Mouse (Mus musculus) ES-E14 (cell line): ENCODE measurements around the gene Zfp219. TPM values are rescaled to one million over a fixed set of nuclear protein-coding genes. Genes with fewer than 3 reads are reported as not detected.

ENCODE experiments used
- DNase-seq: peaks from one replicate; pipeline ENCODE4 v3.0.0-alpha.2; 2013; ENCODE audit warnings: low read depth, low spot score
- H3K27ac ChIP-seq: 2 replicates; pipeline ENCODE4 v1.5.1; 2012; ENCODE audit warnings: low read depth, mild to moderate bottlenecking, low read length, moderate library complexity, mixed read lengths; ENCODE audit not compliant: poor library complexity, insufficient read depth, severe bottlenecking
- H3K36me3 ChIP-seq: 2 replicates; pipeline ENCODE4 v1.6.1; 2012; ENCODE audit warnings: mild to moderate bottlenecking, low read length, moderate library complexity, mixed read lengths; ENCODE audit not compliant: control insufficient read depth, poor library complexity, insufficient read depth, severe bottlenecking
- H3K4me1 ChIP-seq, 2 experiments: fragments of 150-350 bp in 1 of 2; sonication (generic) in 1 of 2; 2 replicates each; pipeline ENCODE4 v1.6.1; 2012; ENCODE audit warnings: low read length in 2 of 2, mild to moderate bottlenecking in 1 of 2, mixed read lengths in 1 of 2; ENCODE audit not compliant: control insufficient read depth in 2 of 2, insufficient read depth in 2 of 2, poor library complexity in 1 of 2
- H3K4me3 ChIP-seq, 2 experiments: fragments of 150-350 bp in 1 of 2; sonication (generic) in 1 of 2; 2 replicates each; pipeline ENCODE4 v1.5.1; 2012; ENCODE audit warnings: low read length in 2 of 2, low read depth in 1 of 2, mild to moderate bottlenecking in 1 of 2, mixed read lengths in 1 of 2; ENCODE audit not compliant: insufficient read depth in 1 of 2, poor library complexity in 1 of 2, severe bottlenecking in 1 of 2
- H3K9ac ChIP-seq: 2 replicates; pipeline ENCODE4 v1.6.1; 2012; ENCODE audit warnings: low read depth, mild to moderate bottlenecking, low read length, mixed read lengths; ENCODE audit not compliant: poor library complexity, insufficient read depth, severe bottlenecking
- H3K9me3 ChIP-seq: fragments of 150-350 bp; sonication (generic); 2 replicates; pipeline ENCODE4 v1.6.1; 2012; ENCODE audit warnings: low read depth, mild to moderate bottlenecking, low read length; ENCODE audit not compliant: control insufficient read depth, insufficient read depth
- CHD2 ChIP-seq: IDR thresholded peaks from 2 replicates; pipeline ENCODE4 v1.6.1; 2014; ENCODE audit warnings: mild to moderate bottlenecking, low read depth, low read length, inconsistent platforms
- HCFC1 ChIP-seq: IDR thresholded peaks from 2 replicates; pipeline ENCODE4 v1.6.1; 2012; ENCODE audit warnings: low read length, inconsistent platforms, borderline replicate concordance; ENCODE audit not compliant: insufficient read depth
- MAFK ChIP-seq: IDR thresholded peaks from 2 replicates; pipeline ENCODE4 v1.6.1; 2014; ENCODE audit warnings: mild to moderate bottlenecking, low read depth, low read length, inconsistent platforms; ENCODE audit not compliant: insufficient read depth
- ZC3H11A ChIP-seq: IDR thresholded peaks from 2 replicates; pipeline ENCODE4 v1.6.1; 2012; ENCODE audit warnings: low read depth, mild to moderate bottlenecking, inconsistent platforms, low read length, borderline replicate concordance
- ZNF384 ChIP-seq: IDR thresholded peaks from 2 replicates; pipeline ENCODE4 v1.6.1; 2012; ENCODE audit warnings: low read depth, low read length, inconsistent platforms
- in situ Hi-C, 2 experiments: fragments of 600-800 bp; cut with MboI; formaldehyde crosslinking; loops; one replicate each; pipeline ENCODE4 v1.15.1; 2025; ENCODE audit warnings: low sequenced_read_pairs in 2 of 2, inconsistent platforms in 1 of 2; ENCODE audit not compliant: unreplicated experiment in 2 of 2
- total RNA-seq: library from RNA; depleted of rRNA; stranded (reverse); fragments of 300-350 nt; gene quantifications from 2 replicates; pipeline ENCODE4 v1.2.3, GENCODE M21; 2012

Gene Zfp219
- total RNA-seq, 1 experiment = 59.5 TPM

- no peak within 1 kb of the TSS for H3K27ac ChIP-seq
- H3K9me3 ChIP-seq = no peaks in the 10 kb centered on the region
- peak within 1 kb of the TSS; percentile 45 for H3K9ac ChIP-seq
- DNase-seq = no peak
- H3K36me3 ChIP-seq = no peaks in the 10 kb centered on the region
- TF ChIP-seq MAFK = no peak
- no peak for TF ChIP-seq ZC3H11A
- no peak for TF ChIP-seq ZNF384
- no peak for TF ChIP-seq CHD2
- TF ChIP-seq HCFC1 = no peak
- in situ Hi-C loops = no loop called here
- peak within 1 kb of the TSS; percentile 73 to 74 for H3K4me3 ChIP-seq
- H3K4me1 ChIP-seq = peaks cover 0 to 6% of the 10 kb centered on the region in 2 experiments; a peak in 2 of 4 replicates
These were observed 36.0 kb downstream of the Zfp219 start, which contains the start of gene Arhgef40 for GRCm38 (mm10) chr14:51984247-51985231. Arhgef40 (plus strand) TSS chr14:51984719.

- in situ Hi-C loops = no loop called here
- Histone ChIP-seq H3K36me3 (no peaks in the 10 kb centered on the region), H3K27ac (no peak overlapping the region), H3K4me1 (peaks cover 0 to 6% of the 10 kb centered on the region in 2 experiments; a peak in 2 of 4 replicates), H3K9me3 (no peaks in the 10 kb centered on the region), H3K9ac (no peak overlapping the region), H3K4me3 (peak overlapping the region; percentile 73 to 74; a peak in 3 of 4 replicates)
- DNase-seq = no peak
- peak; percentile 57; the same call in 1 of the 2 replicates for TF ChIP-seq ZNF384
- no peak for TF ChIP-seq MAFK
- no peak for TF ChIP-seq CHD2
These were observed 36.7 kb downstream of the Zfp219 start for GRCm38 (mm10) chr14:51983855-51984246.

- Histone ChIP-seq H3K4me1 (peaks cover 0 to 3% of the 10 kb centered on the region in 2 experiments; a peak in 2 of 4 replicates), H3K36me3 (no peaks in the 10 kb centered on the region), H3K27ac (no peak overlapping the region), H3K4me3 (no peak overlapping the region), H3K9ac (no peak overlapping the region), H3K9me3 (no peaks in the 10 kb centered on the region)
- no peak for DNase-seq
- TF ChIP-seq ZC3H11A (no peak), ZNF384 (no peak), HCFC1 (no peak), MAFK (no peak), CHD2 (no peak)
- in situ Hi-C loops = no loop called here
These were observed 37.3 kb downstream of the Zfp219 start for GRCm38 (mm10) chr14:51983251-51983650.

GRCm38 (mm10) chr14:51979252-51979651 lies 41.3 kb downstream of the Zfp219 start:
- peaks cover 0 to 1% of the 10 kb centered on the region in 2 experiments; a peak in 1 of 4 replicates for H3K4me1 ChIP-seq

More at GRCm38 (mm10) chr14:51979252-51979651, 41.3 kb downstream of the Zfp219 start:
- in situ Hi-C loops = no loop called here
- Histone ChIP-seq H3K4me3 (no peak overlapping the region), H3K27ac (no peak overlapping the region), H3K36me3 (no peaks in the 10 kb centered on the region), H3K9me3 (no peaks in the 10 kb centered on the region), H3K9ac (no peak overlapping the region)
- no peak for DNase-seq
- TF ChIP-seq CHD2 = no peak
